Mouse (Mus musculus) cerebellum, adult 9-11 months (tissue): ENCODE results near the gene Gm21981.
"Not testable (repeated sequence)": the region's sequence is repeated elsewhere in the genome, so short reads cannot be mapped to it uniquely, and the experiment has no call there.

Experiments
- DNase-seq: peaks from one replicate; pipeline ENCODE4 v3.0.0; 2022

Gm21981 gene

GRCm38 (mm10) chr17:47663009-47663713, 31.1 kb downstream of the Gm21981 start:
- DNase-seq = no peak

DNA sequence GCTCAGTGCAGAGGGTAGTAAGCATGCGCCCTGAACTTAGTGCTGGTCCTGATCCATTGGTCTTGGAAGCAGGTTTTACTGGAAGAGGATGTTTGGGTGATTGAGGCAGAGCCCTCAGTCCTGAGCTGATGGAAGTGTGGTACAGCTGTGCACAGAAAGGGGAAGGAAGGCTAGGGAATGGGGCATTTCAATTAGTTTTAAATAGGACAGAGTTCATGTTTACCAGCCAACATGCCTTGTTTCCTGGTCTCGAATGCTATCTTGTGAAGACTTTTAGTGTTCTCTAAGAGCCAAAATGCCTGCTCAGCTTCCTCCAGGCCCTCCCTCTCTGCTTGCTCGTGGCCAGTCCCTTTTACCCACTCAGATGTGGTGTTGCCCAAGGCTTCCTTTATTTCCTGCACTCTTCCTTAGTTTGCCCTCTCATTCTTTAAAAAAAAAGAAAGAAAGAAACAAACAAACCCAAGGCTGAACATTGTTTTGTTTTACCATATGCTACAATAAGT, 35.5 kb downstream of the Gm21981 start:
- DNase-seq = no peak

DNA sequence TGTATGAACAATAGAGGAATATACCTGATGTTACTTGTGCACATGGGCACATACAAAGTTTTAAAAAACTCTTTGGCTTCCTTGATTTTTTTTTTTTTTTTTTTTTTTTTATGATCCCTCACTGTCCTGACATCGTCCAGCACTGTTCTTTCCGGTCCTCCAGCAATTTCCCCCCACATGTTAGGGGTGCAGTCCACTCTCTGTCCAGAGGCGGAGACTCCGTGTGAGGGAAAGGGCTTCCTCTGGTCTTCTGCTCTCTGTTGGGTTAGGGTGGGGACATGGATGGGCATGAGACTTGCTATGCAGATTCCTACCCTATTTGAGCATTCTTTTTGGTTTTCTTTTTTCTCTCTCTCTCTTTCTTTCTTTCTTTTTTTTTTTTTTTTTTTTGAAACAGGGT, 36.4 kb downstream of the Gm21981 start:
- DNase-seq = no peak

- no peak for DNase-seq
Measured at GRCm38 (mm10) chr17:47655697-47656096, 38.6 kb downstream of the Gm21981 start.

DNA sequence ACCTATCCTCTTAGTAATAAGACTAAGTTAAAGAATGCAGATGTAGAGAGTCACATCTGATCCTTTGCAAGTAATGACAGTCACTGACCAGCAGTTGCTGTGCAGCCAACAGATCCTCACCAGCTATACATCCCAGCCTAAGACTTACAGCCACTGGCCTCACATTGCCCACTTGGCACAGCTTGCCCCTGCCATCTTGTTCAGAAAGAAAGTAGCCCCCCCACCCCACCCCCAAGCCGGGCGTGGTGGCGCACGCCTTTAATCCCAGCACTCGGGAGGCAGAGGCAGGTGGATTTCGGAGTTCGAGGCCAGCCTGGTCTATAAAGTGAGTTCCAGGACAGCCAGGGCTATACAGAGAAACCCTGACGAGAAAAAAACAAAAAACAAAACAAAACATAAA, 39.9 kb downstream of the Gm21981 start:
- DNase-seq = not testable (repeated sequence)

- DNase-seq = no peak
Measured at GRCm38 (mm10) chr17:47651953-47652352, 42.3 kb downstream of the Gm21981 start.

DNA sequence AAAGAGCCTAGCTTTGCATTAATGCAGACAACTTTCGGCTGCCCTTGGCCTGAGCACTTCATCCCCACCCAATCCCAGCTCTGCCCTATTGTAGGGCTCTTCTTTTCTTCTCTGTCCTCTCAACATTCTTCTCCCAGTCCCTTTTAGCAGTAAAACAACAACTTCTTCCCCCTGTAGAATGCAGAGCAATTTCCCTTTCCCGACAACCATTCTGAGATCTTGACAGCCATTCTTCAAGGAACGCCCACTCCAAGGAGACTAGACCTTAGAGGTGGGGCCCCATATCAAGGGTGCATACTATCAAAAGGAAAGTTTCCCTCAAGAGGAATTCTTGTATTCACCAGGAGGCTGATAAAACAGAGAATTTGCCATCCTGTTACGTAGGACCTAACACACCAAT, 45.3 kb downstream of the Gm21981 start:
- DNase-seq = no peak

DNA sequence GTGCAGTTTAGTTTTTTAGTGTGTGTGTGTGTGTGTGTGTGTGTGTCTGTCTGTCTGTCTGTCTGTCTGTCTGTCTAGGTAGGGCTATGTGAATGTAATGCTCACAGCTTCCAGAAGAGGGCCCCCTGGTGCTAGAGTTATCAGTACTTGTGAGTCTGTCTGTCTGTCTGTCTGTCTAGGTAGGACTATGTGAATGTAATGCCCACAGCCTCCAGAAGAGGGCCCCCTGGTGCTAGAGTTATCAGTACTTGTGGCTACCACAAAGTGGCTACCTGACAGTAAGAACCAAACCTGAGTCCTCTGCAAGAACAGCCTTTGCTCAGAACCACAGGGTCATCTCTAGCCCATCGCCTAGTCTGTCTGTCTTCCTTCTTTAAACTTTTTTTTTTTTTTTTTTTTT, 47.6 kb downstream of the Gm21981 start:
- peak; percentile 29 for DNase-seq

DNA sequence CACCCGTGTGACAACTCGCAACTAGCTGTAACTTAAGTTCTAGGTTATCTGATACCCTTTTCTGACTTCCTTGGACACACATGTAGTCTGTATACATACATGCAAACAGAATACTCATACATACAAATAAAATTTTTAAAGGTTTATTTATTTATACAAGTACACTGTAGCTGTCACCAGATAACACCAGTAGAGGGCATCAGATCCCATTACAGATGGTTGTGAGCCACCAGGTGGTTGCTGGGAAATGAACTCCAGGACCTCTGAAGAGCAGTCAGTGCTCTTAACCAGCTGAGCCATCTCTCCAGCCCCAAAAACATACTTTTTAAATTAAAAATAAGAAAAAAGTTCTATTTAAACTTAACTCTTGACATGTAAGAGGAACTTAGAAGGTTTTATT, 51.3 kb downstream of the Gm21981 start:
- DNase-seq = no peak
